ENCODE assay signal across 16 mouse cellular contexts in genomic region chr10:112000568-112000967, GRCm38 (mm10). TPM values are rescaled to one million over a fixed set of nuclear protein-coding genes. Genes with fewer than 3 reads are reported as not detected.
DNase-seq lines count a peak whose midpoint lies in the region; ATAC-seq and TF ChIP-seq lines count a peak whose summit lies in the region.
"Had no signal": no experiment of that assay in that cellular context is flagged by ENCODE, and none has a peak within 500 bp of the region (broad histone marks: within the 10 kb centered on the region; RNA-seq: fewer than 3 reads in every experiment).

No protein-coding gene starts in this region.

- no peaks in the 10 kb centered on the region for H3K27me3 ChIP-seq in limb, embryonic 11.5 days (ENCODE audit: control insufficient read depth, insufficient read depth, low read length)
- no peaks in the 10 kb centered on the region for H3K27me3 ChIP-seq in intestine, postnatal 0 days (replicated peaks; ENCODE audit: control insufficient read depth, insufficient read depth, low read length)
- H3K27me3 ChIP-seq: kidney, embryonic 15.5 days; limb, embryonic 13.5 days had no signal

- TF ChIP-seq CTCF in intestine, postnatal 0 days (IDR thresholded peaks at IDR 0.05; ENCODE audit: low read depth), result no peak

- DNase-seq in spleen, postnatal 4 days (ENCODE audit: low spot score in 2 of 2), result peak; percentile 12 to 57
- no peak for DNase-seq in spleen, adult 18-20 months
- peak; percentile 20 for DNase-seq in T-cell, adult 2 months (ENCODE audit: low spot score)
- DNase-seq in limb, embryonic 11.5 days (ENCODE audit: low spot score), result peak; percentile 20
- peak; percentile 44 for DNase-seq in naive thymus-derived CD4-positive, alpha-beta T cell, adult 2 months (ENCODE audit: low read depth)
- no peak for DNase-seq in cerebellum, postnatal 10 days
- DNase-seq in kidney, postnatal 4 days, result no peak
- DNase-seq: cerebellum, adult 9-10 months; layer of hippocampus, adult 9-11 months; lung, postnatal 36 days; thymus, adult 2 months had no signal

- peak; percentile 40; the same call in 1 of the 2 replicates for ATAC-seq in limb, embryonic 11.5 days (ENCODE audit: insufficient number of reproducible peaks, low FRiP score, low TSS enrichment, low read depth)
- no peak for ATAC-seq in intestine, postnatal 0 days

- H3K4me3 ChIP-seq in limb, embryonic 11.5 days (ENCODE audit: low read depth, low read length), result no peak overlapping the region
- H3K4me3 ChIP-seq in intestine, postnatal 0 days (ENCODE audit: low read depth, low read length), result no peak overlapping the region
- H3K4me3 ChIP-seq: hindbrain, embryonic 10.5 days; kidney, embryonic 15.5 days; limb, embryonic 13.5 days had no signal

- H3K27ac ChIP-seq in limb, embryonic 11.5 days (replicated peaks; ENCODE audit: low read depth, low read length), result no peak overlapping the region
- H3K27ac ChIP-seq in intestine, postnatal 0 days (ENCODE audit: low read depth, low read length), result no peak overlapping the region
- H3K27ac ChIP-seq: hindbrain, embryonic 10.5 days; kidney, embryonic 15.5 days; limb, embryonic 13.5 days had no signal

- 82% methylated on average over 5 of the region's 5 CpGs for WGBS in limb, embryonic 11.5 days
- 87% methylated on average over 5 of the region's 5 CpGs for WGBS in intestine, postnatal 0 days

- no peaks in the 10 kb centered on the region for H3K4me1 ChIP-seq in limb, embryonic 11.5 days (ENCODE audit: control insufficient read depth, insufficient read depth, low read length)
- H3K4me1 ChIP-seq in intestine, postnatal 0 days (replicated peaks; ENCODE audit: control insufficient read depth, insufficient read depth, low read length), result no peaks in the 10 kb centered on the region
- H3K4me1 ChIP-seq: hindbrain, embryonic 10.5 days; kidney, embryonic 15.5 days had no signal

- no peak overlapping the region for H3K9ac ChIP-seq in limb, embryonic 11.5 days (ENCODE audit: low read length)
- no peak overlapping the region for H3K9ac ChIP-seq in intestine, postnatal 0 days (ENCODE audit: low read depth, low read length)
- H3K9ac ChIP-seq: kidney, embryonic 15.5 days; limb, embryonic 13.5 days had no signal

- no peaks in the 10 kb centered on the region for H3K36me3 ChIP-seq in limb, embryonic 11.5 days (ENCODE audit: control insufficient read depth, insufficient read depth, low read length)
- H3K36me3 ChIP-seq in intestine, postnatal 0 days (ENCODE audit: control insufficient read depth, insufficient read depth), result no peaks in the 10 kb centered on the region
- H3K36me3 ChIP-seq: hindbrain, embryonic 10.5 days; kidney, embryonic 15.5 days; limb, embryonic 13.5 days had no signal

- no peak overlapping the region for H3K4me2 ChIP-seq in limb, embryonic 11.5 days (ENCODE audit: low read depth, severe bottlenecking)
- H3K4me2 ChIP-seq in intestine, postnatal 0 days (replicated peaks; ENCODE audit: low read depth), result no peak overlapping the region
- H3K4me2 ChIP-seq: kidney, embryonic 15.5 days; limb, embryonic 13.5 days had no signal

- no peaks in the 10 kb centered on the region for H3K9me3 ChIP-seq in limb, embryonic 11.5 days (ENCODE audit: control insufficient read depth, low read length)
- H3K9me3 ChIP-seq in intestine, postnatal 0 days (ENCODE audit: control insufficient read depth), result no peaks in the 10 kb centered on the region
- H3K9me3 ChIP-seq: hindbrain, embryonic 10.5 days; kidney, embryonic 15.5 days; limb, embryonic 13.5 days had no signal

RNA-seq across cellular contexts. Expression of gene Glipr1, which starts 1.9 kb away (rescaled TPM):
- polyA plus RNA-seq in limb, embryonic 11.5 days (2014; fragmentation: Nextera tagmentation; extraction: Ambion mirVana), result 1.5 and 1.7 TPM in 2 replicates
- polyA plus RNA-seq in intestine, postnatal 0 days (2015; fragmentation: Nextera tagmentation; extraction: Ambion mirVana), result 8.9 and 11.8 TPM in 2 replicates

RNA-seq across cellular contexts. Expression of gene Krr1, which starts 28.1 kb away (rescaled TPM):
- 64.7 and 66.4 TPM in 2 replicates for polyA plus RNA-seq in limb, embryonic 11.5 days (2014; fragmentation: Nextera tagmentation; extraction: Ambion mirVana)
- 12.7 and 13.6 TPM in 2 replicates for polyA plus RNA-seq in intestine, postnatal 0 days (2015; fragmentation: Nextera tagmentation; extraction: Ambion mirVana)

RNA-seq across cellular contexts. Expression of gene Glipr1l1, which starts 59.4 kb away (rescaled TPM):
- not detected in 2 replicates for polyA plus RNA-seq in limb, embryonic 11.5 days (2014; fragmentation: Nextera tagmentation; extraction: Ambion mirVana)
- polyA plus RNA-seq in intestine, postnatal 0 days (2015; fragmentation: Nextera tagmentation; extraction: Ambion mirVana), result not detected in 2 replicates
- polyA plus RNA-seq: brain, embryonic 14.5 days; hindbrain, embryonic 10.5 days; kidney, embryonic 15.5 days; limb, embryonic 13.5 days; thymus, adult 2 months had no signal

Comparison
In these comparisons a context has a peak if more than half of its experiments do, and no peak if none do; other contexts are left out.
1. DNase-seq: peak in spleen, postnatal 4 days (2 of 2), T-cell, adult 2 months (single experiment), limb, embryonic 11.5 days (single experiment) and naive thymus-derived CD4-positive, alpha-beta T cell, adult 2 months (single experiment); none in spleen, adult 18-20 months (0 of 2), cerebellum, postnatal 10 days (0 of 2) and kidney, postnatal 4 days (0 of 2).